ENCODE assay signal across 25 mouse cellular contexts in genomic region chr15:99397622-99398021, GRCm38 (mm10). TPM values are rescaled to one million over a fixed set of nuclear protein-coding genes. Genes with fewer than 3 reads are reported as not detected.
DNase-seq lines count a peak whose midpoint lies in the region; ATAC-seq and TF ChIP-seq lines count a peak whose summit lies in the region.
"Had no signal": no experiment of that assay in that cellular context is flagged by ENCODE, and none has a peak within 500 bp of the region (broad histone marks: within the 10 kb centered on the region; RNA-seq: fewer than 3 reads in every experiment).

No protein-coding gene starts in this region.

- 0 out of 2 replicates have a peak overlapping the region, but pooled peaks have one; percentile 33 for H3K4me2 ChIP-seq in intestine, postnatal 0 days (replicated peaks; ENCODE audit: low read depth)
- H3K4me2 ChIP-seq in intestine, embryonic 15.5 days (replicated peaks), result no peak overlapping the region
- H3K4me2 ChIP-seq in liver, postnatal 0 days (ENCODE audit: low read depth, low read length), result peak overlapping the region; percentile 78; the same call in 1 of the 2 replicates
- no peak overlapping the region for H3K4me2 ChIP-seq in liver, embryonic 11.5 days
- H3K4me2 ChIP-seq in myocyte (ENCODE audit: low read depth), result peak overlapping the region; percentile 74
- H3K4me2 ChIP-seq: embryonic facial prominence, embryonic 12.5 days; embryonic facial prominence, embryonic 15.5 days; hindbrain, embryonic 14.5 days had no signal

- peaks cover 12% of the 10 kb centered on the region for H3K36me3 ChIP-seq in intestine, postnatal 0 days (ENCODE audit: control insufficient read depth, insufficient read depth)
- H3K36me3 ChIP-seq in intestine, embryonic 15.5 days, result peaks cover 3% of the 10 kb centered on the region; the same call in 1 of the 2 replicates
- H3K36me3 ChIP-seq in liver, postnatal 0 days (replicated peaks; ENCODE audit: insufficient read depth, low read length), result peaks cover 22% of the 10 kb centered on the region
- H3K36me3 ChIP-seq in liver, embryonic 11.5 days (ENCODE audit: control insufficient read depth, insufficient read depth, low read length), result no peaks in the 10 kb centered on the region; the same call in 1 of the 2 replicates
- peaks cover 18% of the 10 kb centered on the region for H3K36me3 ChIP-seq in myocyte (ENCODE audit: control insufficient read depth, insufficient read depth)

- WGBS in intestine, postnatal 0 days, result 94% methylated on average over 2 of the region's 2 CpGs
- WGBS in intestine, embryonic 15.5 days, result 92% methylated on average over 2 of the region's 2 CpGs
- WGBS in liver, postnatal 0 days (ENCODE audit: insufficient replicate concordance), result 93% methylated on average over 2 of the region's 2 CpGs
- WGBS in liver, embryonic 11.5 days, result 89% methylated on average over 2 of the region's 2 CpGs

- no peak for TF ChIP-seq EP300 in liver, postnatal 0 days (IDR thresholded peaks at IDR 0.05; ENCODE audit: low read depth)

- peaks cover 98% of the 10 kb centered on the region for H3K79me2 ChIP-seq in myocyte (ENCODE audit: control insufficient read depth, insufficient read depth)

- no peak for TF ChIP-seq CTCF in intestine, postnatal 0 days (IDR thresholded peaks at IDR 0.05; ENCODE audit: low read depth)
- no peak for TF ChIP-seq CTCF in liver, postnatal 0 days (IDR thresholded peaks at IDR 0.05; ENCODE audit: low read depth)

- no peak overlapping the region for H3K4me3 ChIP-seq in intestine, postnatal 0 days (ENCODE audit: low read depth, low read length)
- no peak overlapping the region for H3K4me3 ChIP-seq in intestine, embryonic 15.5 days (replicated peaks)
- H3K4me3 ChIP-seq in liver, postnatal 0 days (ENCODE audit: low read depth, low read length), result no peak overlapping the region
- H3K4me3 ChIP-seq in liver, embryonic 11.5 days (ENCODE audit: low read depth, low read length), result no peak overlapping the region
- H3K4me3 ChIP-seq in myocyte, result no peak overlapping the region
- H3K4me3 ChIP-seq: embryonic facial prominence, embryonic 12.5 days; embryonic facial prominence, embryonic 15.5 days; heart, adult 2 months; heart, embryonic 10.5 days had no signal

- H3ac ChIP-seq in myocyte (ENCODE audit: control insufficient read depth, insufficient read length), result no peak overlapping the region

- no peaks in the 10 kb centered on the region for H3K27me3 ChIP-seq in intestine, postnatal 0 days (replicated peaks; ENCODE audit: control insufficient read depth, insufficient read depth, low read length)
- H3K27me3 ChIP-seq in intestine, embryonic 15.5 days (replicated peaks), result no peaks in the 10 kb centered on the region
- H3K27me3 ChIP-seq in liver, postnatal 0 days (ENCODE audit: insufficient read depth, low read length), result no peaks in the 10 kb centered on the region
- no peaks in the 10 kb centered on the region for H3K27me3 ChIP-seq in liver, embryonic 11.5 days (replicated peaks; ENCODE audit: control insufficient read depth, insufficient read depth, low read length)
- no peaks in the 10 kb centered on the region for H3K27me3 ChIP-seq in myocyte (ENCODE audit: control insufficient read depth, insufficient read depth, insufficient read length)
- H3K27me3 ChIP-seq: embryonic facial prominence, embryonic 12.5 days; embryonic facial prominence, embryonic 15.5 days; heart, embryonic 13.5 days; Patski had no signal

- DNase-seq in liver, postnatal 0 days, result no peak
- DNase-seq in liver, embryonic 11.5 days (ENCODE audit: low spot score), result no peak
- no peak for DNase-seq in testis, postnatal 14 days (ENCODE audit: low spot score)
- DNase-seq: B cell, adult 2 months; cerebellum, adult 11 months; cerebellum, adult 2 months; cerebellum, adult 9-11 months; cerebellum, postnatal 25 days; forebrain, postnatal 0 days; gastrocnemius, postnatal 36 days; heart, adult 2 months; heart, postnatal 14 days; heart, postnatal 4 days had no signal

- peaks cover 3% of the 10 kb centered on the region for H3K4me1 ChIP-seq in intestine, postnatal 0 days (replicated peaks; ENCODE audit: control insufficient read depth, insufficient read depth, low read length)
- peaks cover 34% of the 10 kb centered on the region for H3K4me1 ChIP-seq in intestine, embryonic 15.5 days (replicated peaks)
- H3K4me1 ChIP-seq in liver, postnatal 0 days (ENCODE audit: insufficient read depth), result peaks cover 39% of the 10 kb centered on the region
- peaks cover 61% of the 10 kb centered on the region for H3K4me1 ChIP-seq in liver, embryonic 11.5 days (replicated peaks; ENCODE audit: control insufficient read depth, insufficient read depth, low read length)

- H3K9ac ChIP-seq in intestine, postnatal 0 days (ENCODE audit: low read depth, low read length), result no peak overlapping the region
- no peak overlapping the region for H3K9ac ChIP-seq in intestine, embryonic 15.5 days
- no peak overlapping the region for H3K9ac ChIP-seq in liver, postnatal 0 days (replicated peaks)
- H3K9ac ChIP-seq in liver, embryonic 11.5 days (ENCODE audit: low read depth, low read length), result no peak overlapping the region
- H3K9ac ChIP-seq: embryonic facial prominence, embryonic 12.5 days; embryonic facial prominence, embryonic 15.5 days; forebrain, postnatal 0 days; hindbrain, embryonic 14.5 days had no signal

- TF ChIP-seq POLR2A in myocyte (IDR thresholded peaks at IDR 0.05; ENCODE audit: insufficient read length, low read depth), result no peak

- H3K9me3 ChIP-seq in intestine, postnatal 0 days (ENCODE audit: control insufficient read depth), result no peaks in the 10 kb centered on the region
- no peaks in the 10 kb centered on the region for H3K9me3 ChIP-seq in intestine, embryonic 15.5 days
- no peaks in the 10 kb centered on the region for H3K9me3 ChIP-seq in liver, postnatal 0 days (ENCODE audit: low read length)
- H3K9me3 ChIP-seq in liver, embryonic 11.5 days (ENCODE audit: control insufficient read depth, low read length), result no peaks in the 10 kb centered on the region
- H3K9me3 ChIP-seq: embryonic facial prominence, embryonic 12.5 days; embryonic facial prominence, embryonic 15.5 days; heart, embryonic 10.5 days; heart, embryonic 13.5 days had no signal

- no peak overlapping the region for H3K27ac ChIP-seq in intestine, postnatal 0 days (ENCODE audit: low read depth, low read length)
- H3K27ac ChIP-seq in intestine, embryonic 15.5 days, result no peak overlapping the region
- H3K27ac ChIP-seq in liver, postnatal 0 days (ENCODE audit: low read depth), result peak overlapping the region; percentile 68
- H3K27ac ChIP-seq in liver, embryonic 11.5 days (ENCODE audit: low read depth, low read length), result no peak overlapping the region
- H3K27ac ChIP-seq: embryonic facial prominence, embryonic 12.5 days; embryonic facial prominence, embryonic 15.5 days; heart, adult 2 months; hindbrain, embryonic 14.5 days; hindbrain, postnatal 0 days had no signal

- ATAC-seq in intestine, postnatal 0 days, result no peak
- ATAC-seq in intestine, embryonic 15.5 days, result no peak
- no peak for ATAC-seq in liver, postnatal 0 days
- no peak for ATAC-seq in liver, embryonic 11.5 days (replicated peaks; ENCODE audit: low FRiP score)
- ATAC-seq: forebrain, embryonic 14.5 days; forebrain, postnatal 0 days; hindbrain, postnatal 0 days; inflammation-experienced regulatory T-cells, adult 6 months; Patski had no signal

TF ChIP-seq in myocyte, 11 proteins besides CTCF, POLR2A, EP300 and RAD21:
- TF ChIP-seq E2F4 (IDR thresholded peaks at IDR 0.05; ENCODE audit: insufficient read depth) (no peak), MYOG (IDR thresholded peaks at IDR 0.05; ENCODE audit: control insufficient read depth in 1 of 3, insufficient read depth in 1 of 3, insufficient read length in 2 of 3, low read depth in 2 of 3) (no peak), SRF (IDR thresholded peaks at IDR 0.05; ENCODE audit: control insufficient read depth, insufficient read length, low read depth) (no peak), CEBPB (IDR thresholded peaks at IDR 0.05; ENCODE audit: insufficient read depth, poor library complexity, severe bottlenecking) (no peak), MYOD1 (IDR thresholded peaks at IDR 0.05; ENCODE audit: control insufficient read depth in 1 of 3, insufficient read length in 2 of 3, low read depth in 2 of 3) (no peak), MAX (IDR thresholded peaks at IDR 0.05; ENCODE audit: low read depth) (no peak), REST (IDR thresholded peaks at IDR 0.05; ENCODE audit: insufficient read depth, insufficient read length) (no peak), USF1 (IDR thresholded peaks at IDR 0.05; ENCODE audit: low read depth) (no peak), TCF12 (IDR thresholded peaks at IDR 0.05; ENCODE audit: insufficient read depth, poor library complexity, severe bottlenecking) (no peak), TCF3 (IDR thresholded peaks at IDR 0.05; ENCODE audit: insufficient read length, low read depth) (no peak), POLR2AphosphoS2 (IDR thresholded peaks at IDR 0.05; ENCODE audit: insufficient read length, low read depth) (no peak)

RNA-seq across cellular contexts. Expression of gene Tmbim6, which starts 4.9 kb away (rescaled TPM):
- 1,126 and 1,190 TPM in 2 replicates for polyA plus RNA-seq in intestine, postnatal 0 days (2015; fragmentation: Nextera tagmentation; extraction: Ambion mirVana)
- polyA plus RNA-seq in intestine, embryonic 15.5 days (2015; fragmentation: Nextera tagmentation; extraction: Ambion mirVana), result 530 and 607 TPM in 2 replicates
- 566 and 586 TPM in 2 replicates for polyA plus RNA-seq in liver, postnatal 0 days (2015; fragmentation: Nextera tagmentation; extraction: Ambion mirVana)
- 256 and 273 TPM in 2 replicates for polyA plus RNA-seq in liver, embryonic 11.5 days (2014; fragmentation: Nextera tagmentation; extraction: Ambion mirVana)
- 691 TPM for polyA plus RNA-seq in myocyte (2012; fragmentation: generic; extraction: Trizol)

RNA-seq across cellular contexts. Expression of gene Fmnl3, which starts 27.3 kb away (rescaled TPM):
- 5.6 and 5.9 TPM in 2 replicates for polyA plus RNA-seq in intestine, postnatal 0 days (2015; fragmentation: Nextera tagmentation; extraction: Ambion mirVana)
- 16.3 and 17.3 TPM in 2 replicates for polyA plus RNA-seq in intestine, embryonic 15.5 days (2015; fragmentation: Nextera tagmentation; extraction: Ambion mirVana)
- 2.2 and 2.4 TPM in 2 replicates for polyA plus RNA-seq in liver, postnatal 0 days (2015; fragmentation: Nextera tagmentation; extraction: Ambion mirVana)
- polyA plus RNA-seq in liver, embryonic 11.5 days (2014; fragmentation: Nextera tagmentation; extraction: Ambion mirVana), result 12.8 and 13.3 TPM in 2 replicates
- 62.6 TPM for polyA plus RNA-seq in myocyte (2012; fragmentation: generic; extraction: Trizol)

RNA-seq across cellular contexts. Expression of gene Nckap5l, which starts 59.9 kb away (rescaled TPM):
- polyA plus RNA-seq in intestine, postnatal 0 days (2015; fragmentation: Nextera tagmentation; extraction: Ambion mirVana), result 1.8 and 2.1 TPM in 2 replicates
- polyA plus RNA-seq in intestine, embryonic 15.5 days (2015; fragmentation: Nextera tagmentation; extraction: Ambion mirVana), result 4.7 and 5.9 TPM in 2 replicates
- polyA plus RNA-seq in liver, postnatal 0 days (2015; fragmentation: Nextera tagmentation; extraction: Ambion mirVana), result 0.49 and 0.53 TPM in 2 replicates
- 5.6 and 6.0 TPM in 2 replicates for polyA plus RNA-seq in liver, embryonic 11.5 days (2014; fragmentation: Nextera tagmentation; extraction: Ambion mirVana)
- 40.9 TPM for polyA plus RNA-seq in myocyte (2012; fragmentation: generic; extraction: Trizol)

Comparison
In these comparisons a context has a peak if more than half of its experiments do, and no peak if none do; other contexts are left out.
1. H3K4me2 ChIP-seq: peak in intestine, postnatal 0 days (single experiment), liver, postnatal 0 days (single experiment) and myocyte (single experiment); none in intestine, embryonic 15.5 days (single experiment) and liver, embryonic 11.5 days (single experiment).